Mouse (Mus musculus): ENCODE measurements around the gene Rbbp4. TPM values are rescaled to one million over a fixed set of nuclear protein-coding genes. Genes with fewer than 3 reads are reported as not detected.

The Rbbp4 gene
- 217 TPM for polyA plus RNA-seq (2014; fragmentation: Illumina TruSeq; extraction: RNeasy Lipid Tissue Mini Kit (QIAGEN cat#74804); ENCODE audit: low read depth, low replicate concordance)

GRCm38 (mm10) chr4:129335216-129336074 is at the start of gene Rbbp4, which contains the start of gene Zbtb8os:
Rbbp4 (minus strand) TSS chr4:129335370.
Zbtb8os (plus strand) TSS chr4:129335695.

GRCm38 (mm10) chr4:129377601-129378390 is 42.6 kb upstream of the Rbbp4 start, which contains the start of gene Zbtb8a:
Zbtb8a (minus strand) TSS chr4:129378116.

GRCm38 (mm10) chr4:129287472-129287981 is 47.6 kb downstream of the Rbbp4 start, which contains the start of gene Sync:
Sync (plus strand) TSS chr4:129287617.

GRCm38 (mm10) chr4:129261196-129261595 is 74.0 kb downstream of the Rbbp4 start, which contains the start of gene C77080:
C77080 (minus strand) TSS chr4:129261404.

Other genes starting within 250 kb of the Rbbp4 start
- gene Tmem54, start 229.8 kb downstream of the Rbbp4 start, polyA plus RNA-seq (2014; fragmentation: Illumina TruSeq; extraction: RNeasy Lipid Tissue Mini Kit (QIAGEN cat#74804); ENCODE audit: low read depth, low replicate concordance), result not detected
- gene Hpca, start 213.3 kb downstream of the Rbbp4 start, polyA plus RNA-seq (2014; fragmentation: Illumina TruSeq; extraction: RNeasy Lipid Tissue Mini Kit (QIAGEN cat#74804); ENCODE audit: low read depth, low replicate concordance), result 0.76 TPM
- 2.0 TPM for gene Fndc5, start 198.4 kb downstream of the Rbbp4 start, polyA plus RNA-seq (2014; fragmentation: Illumina TruSeq; extraction: RNeasy Lipid Tissue Mini Kit (QIAGEN cat#74804); ENCODE audit: low read depth, low replicate concordance)
- gene S100pbp, start 145.6 kb downstream of the Rbbp4 start, polyA plus RNA-seq (2014; fragmentation: Illumina TruSeq; extraction: RNeasy Lipid Tissue Mini Kit (QIAGEN cat#74804); ENCODE audit: low read depth, low replicate concordance), result 55.9 TPM
- gene Yars, start 145.6 kb downstream of the Rbbp4 start, polyA plus RNA-seq (2014; fragmentation: Illumina TruSeq; extraction: RNeasy Lipid Tissue Mini Kit (QIAGEN cat#74804); ENCODE audit: low read depth, low replicate concordance), result 11.2 TPM
- 0.76 TPM for gene C77080, start 74.0 kb downstream of the Rbbp4 start, polyA plus RNA-seq (2014; fragmentation: Illumina TruSeq; extraction: RNeasy Lipid Tissue Mini Kit (QIAGEN cat#74804); ENCODE audit: low read depth, low replicate concordance)
- not detected for gene Sync, start 47.8 kb downstream of the Rbbp4 start, polyA plus RNA-seq (2014; fragmentation: Illumina TruSeq; extraction: RNeasy Lipid Tissue Mini Kit (QIAGEN cat#74804); ENCODE audit: low read depth, low replicate concordance)
- 174 TPM for gene Zbtb8os, start 325 bp upstream of the Rbbp4 start, polyA plus RNA-seq (2014; fragmentation: Illumina TruSeq; extraction: RNeasy Lipid Tissue Mini Kit (QIAGEN cat#74804); ENCODE audit: low read depth, low replicate concordance)
- 0.99 TPM for gene Zbtb8a, start 42.7 kb upstream of the Rbbp4 start, polyA plus RNA-seq (2014; fragmentation: Illumina TruSeq; extraction: RNeasy Lipid Tissue Mini Kit (QIAGEN cat#74804); ENCODE audit: low read depth, low replicate concordance)
- gene Zbtb8b, start 105.5 kb upstream of the Rbbp4 start, polyA plus RNA-seq (2014; fragmentation: Illumina TruSeq; extraction: RNeasy Lipid Tissue Mini Kit (QIAGEN cat#74804); ENCODE audit: low read depth, low replicate concordance), result not detected
- gene Bsdc1, start 126.2 kb upstream of the Rbbp4 start, polyA plus RNA-seq (2014; fragmentation: Illumina TruSeq; extraction: RNeasy Lipid Tissue Mini Kit (QIAGEN cat#74804); ENCODE audit: low read depth, low replicate concordance), result 20.8 TPM
- gene Tssk3, start 155.7 kb upstream of the Rbbp4 start, polyA plus RNA-seq (2014; fragmentation: Illumina TruSeq; extraction: RNeasy Lipid Tissue Mini Kit (QIAGEN cat#74804); ENCODE audit: low read depth, low replicate concordance), result not detected
- gene Fam229a, start 155.8 kb upstream of the Rbbp4 start, polyA plus RNA-seq (2014; fragmentation: Illumina TruSeq; extraction: RNeasy Lipid Tissue Mini Kit (QIAGEN cat#74804); ENCODE audit: low read depth, low replicate concordance), result not detected
- gene Marcksl1, start 178.2 kb upstream of the Rbbp4 start, polyA plus RNA-seq (2014; fragmentation: Illumina TruSeq; extraction: RNeasy Lipid Tissue Mini Kit (QIAGEN cat#74804); ENCODE audit: low read depth, low replicate concordance), result 47.1 TPM
- 44.3 TPM for gene Hdac1, start 207.3 kb upstream of the Rbbp4 start, polyA plus RNA-seq (2014; fragmentation: Illumina TruSeq; extraction: RNeasy Lipid Tissue Mini Kit (QIAGEN cat#74804); ENCODE audit: low read depth, low replicate concordance)
- gene Lck, start 238.3 kb upstream of the Rbbp4 start, polyA plus RNA-seq (2014; fragmentation: Illumina TruSeq; extraction: RNeasy Lipid Tissue Mini Kit (QIAGEN cat#74804); ENCODE audit: low read depth, low replicate concordance), result 0.41 TPM
- 3.1 TPM for gene Fam167b, start 243.2 kb upstream of the Rbbp4 start, polyA plus RNA-seq (2014; fragmentation: Illumina TruSeq; extraction: RNeasy Lipid Tissue Mini Kit (QIAGEN cat#74804); ENCODE audit: low read depth, low replicate concordance)

All from adrenal gland, adult 10 weeks (tissue).